Mouse (Mus musculus) liver, embryonic 12.5 days (tissue): ENCODE data around the gene Scrg1. TPM values are rescaled to one million over a fixed set of nuclear protein-coding genes. Genes with fewer than 3 reads are reported as not detected.

Experiments
- ATAC-seq: fragments of 200-750 bp; cut with Nextera tagmentation; 2 replicates; pipeline ENCODE4 v1.8.0; 2017; ENCODE audit warnings: moderate number of reproducible peaks, mild to moderate bottlenecking, moderate library complexity
- H3K27ac ChIP-seq: fragments of 300-500 bp; sonication (generic); 2 replicates; pipeline ENCODE4 v1.5.1; 2016; ENCODE audit warnings: mild to moderate bottlenecking
- H3K27me3 ChIP-seq: fragments of 300-500 bp; sonication (generic); replicated peaks from 2 replicates; pipeline ENCODE4 v1.6.1; 2016; ENCODE audit warnings: mild to moderate bottlenecking, moderate library complexity
- H3K36me3 ChIP-seq: fragments of 300-500 bp; sonication (generic); 2 replicates; pipeline ENCODE4 v1.6.1; 2016; ENCODE audit warnings: mild to moderate bottlenecking, moderate library complexity
- H3K4me1 ChIP-seq: fragments of 300-500 bp; sonication (generic); 2 replicates; pipeline ENCODE4 v1.6.1; 2016
- H3K4me2 ChIP-seq: fragments of 300-500 bp; sonication (generic); 2 replicates; pipeline ENCODE4 v1.6.1; 2016; ENCODE audit warnings: mild to moderate bottlenecking, moderate library complexity
- H3K4me3 ChIP-seq: fragments of 300-500 bp; sonication (generic); 2 replicates; pipeline ENCODE4 v1.5.1; 2016; ENCODE audit warnings: mild to moderate bottlenecking, moderate library complexity
- H3K9ac ChIP-seq: fragments of 300-500 bp; sonication (generic); 2 replicates; pipeline ENCODE4 v1.6.1; 2016; ENCODE audit warnings: mild to moderate bottlenecking, moderate library complexity
- H3K9me3 ChIP-seq: fragments of 300-500 bp; sonication (generic); replicated peaks from 2 replicates; pipeline ENCODE4 v1.6.1; 2016; ENCODE audit warnings: mild to moderate bottlenecking, moderate library complexity
- WGBS: fragments of 180-500 bp; shearing (Covaris S2); methylation state at CpG from one replicate; pipeline ENCODE4 v1.1.7; 2016; ENCODE audit not compliant: insufficient replicate concordance; 5-methylcytosine and 5-hydroxymethylcytosine counted together
- polyA plus RNA-seq: library from polyadenylated mRNA; unstranded; fragments of >200 nt; fragmentation: Nextera tagmentation; extraction: Ambion mirVana; gene quantifications from 2 replicates; pipeline ENCODE4 v1.2.1, GENCODE M21; 2016

The Scrg1 gene
- polyA plus RNA-seq, 1 experiment from 2014 or later = 0.18 TPM

DNA sequence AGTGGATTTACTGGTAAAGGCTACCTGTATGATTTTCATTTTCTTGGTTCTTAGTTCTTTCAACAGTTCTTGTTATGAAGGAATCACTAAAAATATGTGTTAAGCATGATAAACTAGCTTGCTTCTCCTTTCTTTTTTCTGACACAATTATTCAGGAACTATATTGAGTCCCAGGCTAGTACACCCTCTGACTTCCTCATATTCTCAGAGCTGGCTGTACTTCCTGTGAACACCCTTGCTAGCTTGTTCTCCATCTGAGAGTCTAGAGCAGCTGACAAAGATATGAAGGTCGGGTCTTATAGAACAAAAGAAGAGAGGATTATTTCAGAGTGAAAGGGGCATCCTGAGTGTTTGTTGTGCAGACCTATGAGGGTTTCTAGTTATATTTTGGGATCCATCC, 7.1 kb downstream of the Scrg1 start:
- Histone ChIP-seq H3K4me3 (no peak overlapping the region), H3K36me3 (no peaks in the 10 kb centered on the region), H3K4me1 (no peaks in the 10 kb centered on the region), H3K27me3 (no peaks in the 10 kb centered on the region), H3K9ac (no peak overlapping the region), H3K9me3 (no peaks in the 10 kb centered on the region), H3K4me2 (no peak overlapping the region), H3K27ac (no peak overlapping the region)
- 14% methylated on average over 1 of the region's 1 CpGs for WGBS
- no peak for ATAC-seq

DNA sequence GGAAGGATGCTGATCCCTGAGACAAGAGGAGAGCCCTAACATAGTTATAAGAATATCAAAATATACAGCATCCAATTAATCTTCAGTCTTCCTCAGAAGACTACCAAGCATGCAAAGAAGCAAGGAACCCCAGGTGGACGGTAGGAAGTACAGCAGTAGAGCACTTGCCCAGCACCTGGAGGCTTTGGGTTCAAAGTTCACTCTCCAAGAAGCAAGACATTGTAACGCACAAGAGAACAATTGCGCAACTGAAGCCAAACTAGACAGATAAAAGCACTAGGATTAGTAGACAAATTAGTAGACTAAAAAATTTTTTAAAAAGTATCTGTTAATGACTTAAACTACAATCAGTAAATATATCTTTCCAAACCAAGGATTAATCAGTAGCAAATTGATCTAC, 8.0 kb downstream of the Scrg1 start:
- H3K27ac ChIP-seq = no peak overlapping the region
- no peak overlapping the region for H3K9ac ChIP-seq
- no peak for ATAC-seq
- WGBS = 76% methylated on average over 3 of the region's 3 CpGs
- no peaks in the 10 kb centered on the region for H3K9me3 ChIP-seq
- no peak overlapping the region for H3K4me3 ChIP-seq
- H3K4me2 ChIP-seq = no peak overlapping the region
- H3K27me3 ChIP-seq = no peaks in the 10 kb centered on the region
- H3K36me3 ChIP-seq = no peaks in the 10 kb centered on the region
- H3K4me1 ChIP-seq = no peaks in the 10 kb centered on the region

DNA sequence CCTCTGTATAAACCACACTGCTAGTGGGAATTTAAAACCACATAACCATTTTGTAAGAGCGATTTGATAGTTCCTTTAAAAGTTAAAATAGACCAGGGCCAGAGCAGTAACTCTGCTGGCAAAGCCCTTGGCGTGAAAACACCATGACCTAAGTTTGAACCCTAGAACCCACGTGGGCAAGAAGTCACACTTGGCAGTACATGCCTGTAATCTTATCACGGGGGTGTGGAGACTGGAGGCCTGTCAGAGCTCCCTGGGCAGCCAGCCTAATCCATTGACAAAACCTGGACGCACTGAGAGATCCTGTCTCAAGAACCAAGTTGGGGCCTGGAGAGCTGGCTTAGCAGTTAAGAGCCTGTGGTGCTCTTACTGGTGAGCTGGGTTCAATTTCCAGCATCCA, 12.9 kb downstream of the Scrg1 start:
- Histone ChIP-seq H3K9ac (no peak overlapping the region), H3K4me3 (no peak overlapping the region), H3K27ac (no peak overlapping the region), H3K9me3 (no peaks in the 10 kb centered on the region), H3K4me1 (no peaks in the 10 kb centered on the region), H3K4me2 (no peak overlapping the region), H3K27me3 (0 out of 2 replicates have a peak, but pooled peaks cover 4% of the 10 kb centered on the region), H3K36me3 (no peaks in the 10 kb centered on the region)
- WGBS = 49% methylated on average over 5 of the region's 5 CpGs
- no peak for ATAC-seq

DNA sequence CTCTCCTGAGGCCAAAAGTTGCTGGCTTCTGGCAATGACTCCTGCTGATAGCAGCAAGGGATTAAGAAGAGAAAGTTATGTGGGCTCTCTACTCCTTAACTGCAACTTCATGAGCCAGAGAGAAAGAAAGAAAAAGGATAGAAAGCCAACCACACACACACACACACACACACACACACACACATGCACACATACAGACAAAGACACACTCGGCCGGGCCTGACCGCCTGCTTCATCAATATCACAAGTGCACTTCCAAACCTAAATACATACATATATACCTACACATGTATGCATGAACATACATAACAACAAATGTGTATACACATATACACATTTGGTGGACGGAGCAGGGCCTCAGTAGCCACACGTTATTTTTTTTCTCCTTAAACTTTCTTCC, 15.1 kb downstream of the Scrg1 start:
- Histone ChIP-seq H3K9me3 (no peaks in the 10 kb centered on the region), H3K36me3 (no peaks in the 10 kb centered on the region), H3K4me1 (no peaks in the 10 kb centered on the region), H3K4me2 (no peak overlapping the region), H3K4me3 (no peak overlapping the region), H3K27ac (no peak overlapping the region), H3K9ac (no peak overlapping the region), H3K27me3 (0 out of 2 replicates have a peak, but pooled peaks cover 4% of the 10 kb centered on the region)
- no peak for ATAC-seq
- 69% methylated on average over 5 of the region's 5 CpGs for WGBS

DNA sequence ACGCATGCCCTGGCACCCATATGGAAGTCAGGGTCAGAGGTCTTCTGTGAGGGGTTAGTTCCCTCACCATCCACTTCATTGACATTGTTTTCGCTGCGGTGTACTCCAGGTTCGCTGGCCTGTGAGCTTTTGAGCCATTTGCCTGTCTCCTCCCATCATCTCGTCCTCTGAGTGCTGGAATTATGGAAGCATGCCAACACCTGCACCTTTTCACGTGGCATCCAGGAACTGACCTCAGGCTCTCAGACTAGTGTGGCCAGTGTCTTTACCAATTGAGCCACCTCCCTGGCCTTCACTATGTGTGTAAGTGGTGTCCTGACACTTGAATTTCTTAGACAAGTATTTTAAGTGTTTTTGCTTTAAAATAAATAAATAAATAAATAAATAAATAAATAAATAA, 18.0 kb downstream of the Scrg1 start:
- H3K4me2 ChIP-seq = no peak overlapping the region
- H3K27ac ChIP-seq = no peak overlapping the region
- ATAC-seq = no peak
- no peaks in the 10 kb centered on the region for H3K9me3 ChIP-seq
- H3K9ac ChIP-seq = no peak overlapping the region
- no peaks in the 10 kb centered on the region for H3K36me3 ChIP-seq
- no peaks in the 10 kb centered on the region for H3K4me1 ChIP-seq
- no peak overlapping the region for H3K4me3 ChIP-seq
- H3K27me3 ChIP-seq = 0 out of 2 replicates have a peak, but pooled peaks cover 4% of the 10 kb centered on the region
- 72% methylated on average over 6 of the region's 6 CpGs for WGBS

DNA sequence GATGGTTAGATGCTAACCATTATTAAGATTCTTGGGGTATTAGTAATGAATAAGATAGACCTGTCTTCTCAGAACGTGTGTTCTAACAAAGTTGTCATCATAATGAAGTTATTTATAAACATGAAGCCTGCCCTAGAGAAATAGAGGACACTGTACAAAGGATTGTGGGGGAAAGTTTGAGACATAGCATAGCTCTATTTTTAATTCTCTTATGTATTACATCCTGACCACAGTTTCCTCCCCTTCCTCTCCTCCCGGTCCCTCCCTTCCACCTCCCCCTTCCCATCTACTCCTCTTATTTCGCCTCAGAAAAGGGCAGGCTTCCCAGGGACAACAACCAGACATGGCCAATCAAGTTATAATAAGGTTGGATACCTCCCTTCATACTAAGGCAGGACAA, 22.7 kb downstream of the Scrg1 start:
- H3K9me3 ChIP-seq = no peaks in the 10 kb centered on the region
- 44% methylated on average over 3 of the region's 3 CpGs for WGBS

DNA sequence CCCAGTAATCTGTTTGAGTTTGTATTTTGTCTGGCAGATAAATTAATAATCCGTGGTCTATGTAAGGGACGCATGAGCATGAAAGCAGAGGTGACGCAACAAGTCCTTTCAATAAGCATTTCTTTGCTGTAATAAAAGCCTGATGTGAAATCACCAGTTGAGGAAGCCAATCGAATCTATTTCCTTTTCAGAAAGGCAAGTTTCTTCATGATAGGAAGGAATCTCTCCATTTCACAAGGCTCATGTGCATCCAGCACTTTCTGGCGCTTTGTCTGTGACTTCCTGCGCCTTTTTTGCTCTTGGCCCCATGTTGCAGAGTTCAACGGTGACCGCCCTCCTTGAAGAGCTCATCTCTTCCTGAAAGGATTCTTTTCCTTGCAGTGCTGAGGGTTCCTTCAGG, 24.0 kb downstream of the Scrg1 start:
- Histone ChIP-seq H3K36me3 (peaks cover 19% of the 10 kb centered on the region), H3K9ac (no peak overlapping the region), H3K4me1 (no peaks in the 10 kb centered on the region), H3K27ac (no peak overlapping the region), H3K9me3 (no peaks in the 10 kb centered on the region), H3K27me3 (no peaks in the 10 kb centered on the region), H3K4me3 (no peak overlapping the region), H3K4me2 (no peak overlapping the region)
- ATAC-seq = no peak
- WGBS = 82% methylated on average over 8 of the region's 8 CpGs

More for the DNA sequence above, 22.7 kb downstream of the Scrg1 start:
- H3K4me3 ChIP-seq = no peak overlapping the region
- no peaks in the 10 kb centered on the region for H3K4me1 ChIP-seq
- ATAC-seq = no peak
- no peak overlapping the region for H3K9ac ChIP-seq
- H3K4me2 ChIP-seq = no peak overlapping the region
- no peaks in the 10 kb centered on the region for H3K27me3 ChIP-seq
- no peak overlapping the region for H3K27ac ChIP-seq
- H3K36me3 ChIP-seq = peaks cover 16% of the 10 kb centered on the region

DNA sequence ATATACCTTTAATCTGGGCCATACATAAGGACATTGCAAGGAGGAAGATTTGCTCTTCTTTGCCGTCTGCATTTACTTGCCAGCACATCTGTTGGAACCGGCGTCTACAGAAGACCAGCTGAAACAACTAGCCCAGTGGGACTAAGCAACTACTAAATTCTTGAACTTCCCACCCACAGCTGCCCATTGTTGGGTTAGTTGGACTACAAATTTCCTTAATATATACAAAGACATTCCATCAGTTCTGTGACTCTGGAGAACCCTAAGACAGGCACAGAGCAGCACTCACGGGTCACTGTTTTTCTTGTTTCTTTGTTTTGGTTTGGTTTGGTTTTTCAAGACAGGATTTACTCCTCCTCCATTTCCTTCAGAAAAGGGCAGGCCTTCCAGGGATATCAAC, 24.9 kb downstream of the Scrg1 start:
- no peak overlapping the region for H3K27ac ChIP-seq
- ATAC-seq = no peak
- no peak overlapping the region for H3K9ac ChIP-seq
- H3K27me3 ChIP-seq = no peaks in the 10 kb centered on the region
- H3K4me3 ChIP-seq = no peak overlapping the region
- H3K4me1 ChIP-seq = peaks cover 4% of the 10 kb centered on the region
- H3K36me3 ChIP-seq = peaks cover 19% of the 10 kb centered on the region
- 68% methylated on average over 4 of the region's 4 CpGs for WGBS
- no peaks in the 10 kb centered on the region for H3K9me3 ChIP-seq
- H3K4me2 ChIP-seq = no peak overlapping the region

DNA sequence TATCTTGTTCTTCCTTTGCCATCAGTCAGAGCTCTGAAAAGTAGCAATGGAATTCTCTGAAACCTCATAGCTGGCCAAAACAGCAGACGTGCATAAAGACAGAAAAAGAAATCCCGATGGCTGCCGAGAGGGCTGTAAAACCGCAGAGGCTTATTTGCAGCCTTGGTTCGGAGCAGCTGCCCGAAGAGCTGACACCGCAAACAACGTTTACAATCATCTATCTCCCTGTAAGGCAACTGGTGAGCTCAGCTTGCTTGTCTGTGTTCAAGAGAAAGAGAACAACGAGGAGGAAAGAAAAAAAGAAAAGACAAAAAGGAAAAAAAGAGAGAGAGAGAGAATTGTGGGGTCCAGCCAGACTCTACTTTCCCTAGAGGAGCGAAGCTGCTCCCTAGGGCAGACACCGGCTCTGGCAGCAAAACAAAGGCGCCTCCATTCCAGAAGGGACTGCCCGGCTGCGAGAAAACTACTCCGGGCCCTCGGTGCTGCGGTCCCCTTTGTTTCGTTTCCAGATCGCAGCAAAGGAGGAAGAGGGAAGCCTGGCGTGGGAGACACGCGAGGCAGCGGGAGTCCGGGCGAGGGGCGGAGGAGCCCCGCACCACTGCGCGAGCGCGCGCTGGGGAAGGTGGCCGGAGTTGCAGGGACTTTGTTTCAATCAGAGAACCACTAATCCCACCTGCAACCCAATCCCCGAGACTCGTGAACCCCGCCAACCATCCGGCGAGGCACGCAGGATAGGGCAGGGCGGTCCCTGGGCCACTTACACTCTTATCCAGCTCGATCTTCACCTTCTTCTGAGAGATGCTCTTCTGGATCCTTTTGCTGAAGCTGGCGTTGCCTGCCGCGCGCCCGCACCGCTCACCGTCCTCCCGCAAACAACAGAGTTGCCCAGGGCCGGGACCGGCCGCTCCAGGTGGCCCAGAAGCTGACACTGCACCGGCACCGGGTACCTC, 31.0 kb downstream of the Scrg1 start:
- peaks cover 34% of the 10 kb centered on the region for H3K4me1 ChIP-seq
- peak; percentile 50 for ATAC-seq
- under 1% methylated on average over 54 of the region's 54 CpGs for WGBS

DNA sequence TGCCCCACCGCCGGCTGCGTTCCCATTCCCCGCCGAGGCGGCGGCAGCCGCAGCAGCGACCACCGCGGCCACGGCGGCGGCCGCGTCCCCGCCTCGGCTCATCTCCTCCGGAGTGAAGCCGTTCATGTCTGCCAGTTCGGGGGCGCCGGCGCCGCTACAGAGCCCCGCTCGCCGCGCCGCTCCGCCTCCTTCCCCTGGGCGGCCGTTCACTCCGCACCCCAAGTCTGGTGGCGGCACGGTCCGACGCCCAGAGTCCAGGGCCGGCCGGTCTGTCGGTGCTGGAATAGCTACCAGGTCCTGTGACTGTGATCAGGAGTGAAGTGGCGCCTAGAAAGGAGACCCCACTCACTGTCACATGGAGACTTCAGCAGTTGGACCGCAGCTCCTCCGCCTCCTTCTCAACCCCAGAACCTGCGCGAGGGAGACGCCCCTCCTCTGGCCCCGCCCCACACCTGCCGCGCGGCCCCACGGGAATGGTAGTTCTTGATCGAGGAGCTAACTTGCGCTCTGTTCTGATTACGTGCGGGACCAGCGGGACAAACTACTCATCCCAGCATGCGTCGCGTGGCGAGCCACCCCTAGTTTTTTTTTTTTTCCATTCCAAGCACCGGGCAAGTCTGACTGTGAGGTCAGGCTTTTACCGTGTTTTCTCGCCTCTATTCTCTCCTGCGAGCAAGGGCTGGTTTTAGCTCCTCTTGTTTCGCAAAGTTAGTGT, 31.9 kb downstream of the Scrg1 start, which contains the start of gene Sap30:
Gene Sap30 (minus strand): TSS at position 420 of the 715 bp plus-strand sequence.
- WGBS = under 1% methylated on average over 65 of the region's 66 CpGs
- peak within 1 kb of the TSS; percentile 90 for H3K9ac ChIP-seq
- H3K9me3 ChIP-seq = no peaks in the 10 kb centered on the region
- no peaks in the 10 kb centered on the region for H3K27me3 ChIP-seq
- H3K4me1 ChIP-seq = peaks cover 39% of the 10 kb centered on the region
- peak within 1 kb of the TSS; percentile 94 for H3K4me2 ChIP-seq
- peak within 1 kb of the TSS; percentile 89 for H3K4me3 ChIP-seq
- peak within 1 kb of the TSS; percentile 94 for H3K27ac ChIP-seq
- peaks cover 7% of the 10 kb centered on the region; the same call in 1 of the 2 replicates for H3K36me3 ChIP-seq
- ATAC-seq = peak; percentile 96

More for the DNA sequence above, 31.0 kb downstream of the Scrg1 start:
- H3K27me3 ChIP-seq = no peaks in the 10 kb centered on the region
- H3K4me3 ChIP-seq = peak overlapping the region; percentile 89
- peaks cover 13% of the 10 kb centered on the region for H3K36me3 ChIP-seq
- H3K9ac ChIP-seq = peak overlapping the region; percentile 90
- no peaks in the 10 kb centered on the region for H3K9me3 ChIP-seq
- peak overlapping the region; percentile 94 for H3K4me2 ChIP-seq
- H3K27ac ChIP-seq = peak overlapping the region; percentile 82

DNA sequence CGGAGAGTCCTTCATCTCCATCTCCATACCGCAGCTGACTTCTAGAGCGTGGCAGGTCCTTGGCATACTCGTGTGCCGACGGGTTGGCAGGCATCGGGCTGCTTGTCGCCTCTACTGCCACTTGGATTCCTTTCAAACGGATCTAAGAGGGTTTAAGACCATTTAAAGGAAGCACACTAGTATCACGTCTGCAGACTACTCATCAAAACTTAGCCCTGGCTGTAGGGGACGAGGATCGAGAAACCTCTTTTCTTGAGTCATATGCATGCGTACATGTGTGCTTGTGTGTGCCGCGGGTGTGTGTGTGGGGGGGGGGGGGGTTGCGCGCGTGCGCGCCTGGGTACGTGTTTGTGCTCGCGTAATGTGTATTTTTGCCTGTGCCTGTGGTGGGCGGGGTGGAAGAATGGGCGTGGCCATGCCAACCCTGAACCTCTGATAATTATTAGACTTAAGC, 32.6 kb downstream of the Scrg1 start:
- H3K36me3 ChIP-seq = peaks cover 3% of the 10 kb centered on the region; the same call in 1 of the 2 replicates
- H3K4me3 ChIP-seq = peak overlapping the region; percentile 89
- H3K27ac ChIP-seq = peak overlapping the region; percentile 94
- H3K4me2 ChIP-seq = peak overlapping the region; percentile 94
- no peaks in the 10 kb centered on the region for H3K27me3 ChIP-seq
- no peaks in the 10 kb centered on the region for H3K9me3 ChIP-seq
- peak overlapping the region; percentile 84 for H3K9ac ChIP-seq
- peak; percentile 51 for ATAC-seq
- peaks cover 39% of the 10 kb centered on the region for H3K4me1 ChIP-seq
- WGBS = under 1% methylated on average over 20 of the region's 25 CpGs

DNA sequence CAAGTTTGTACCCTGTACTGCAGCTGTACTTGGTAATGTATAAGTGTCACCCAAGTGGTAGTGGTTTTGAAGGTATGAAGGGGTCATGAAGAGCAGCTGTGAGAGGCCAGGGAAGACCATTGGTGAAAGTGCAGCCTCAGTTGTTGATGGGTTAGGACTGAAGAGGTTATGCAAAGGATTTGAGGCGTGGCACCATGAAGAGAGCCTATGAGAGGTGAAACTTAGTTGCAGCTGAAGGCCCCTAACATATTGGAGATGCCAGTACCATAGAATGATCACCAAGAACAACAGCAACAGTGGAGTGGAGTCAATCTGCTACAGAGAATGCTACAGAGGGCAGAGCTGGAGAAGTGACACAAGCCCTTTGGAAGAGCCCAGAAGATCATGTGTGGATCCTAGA, 33.6 kb downstream of the Scrg1 start:
- H3K9me3 ChIP-seq = no peaks in the 10 kb centered on the region
- ATAC-seq = no peak
- H3K4me3 ChIP-seq = no peak overlapping the region
- no peak overlapping the region for H3K9ac ChIP-seq
- H3K27me3 ChIP-seq = no peaks in the 10 kb centered on the region
- H3K27ac ChIP-seq = peak overlapping the region; percentile 65
- peaks cover 39% of the 10 kb centered on the region for H3K4me1 ChIP-seq
- H3K4me2 ChIP-seq = peak overlapping the region; percentile 94; the same call in 1 of the 2 replicates
- WGBS = 71% methylated on average over 1 of the region's 1 CpGs
- no peaks in the 10 kb centered on the region for H3K36me3 ChIP-seq
